Mouse (Mus musculus): ENCODE data around the gene Hist1h1d. TPM values are rescaled to one million over a fixed set of nuclear protein-coding genes. Genes with fewer than 3 reads are reported as not detected.
"Not testable (repeated sequence)": the region's sequence is repeated elsewhere in the genome, so short reads cannot be mapped to it uniquely, and the experiment has no call there.

Gene Hist1h1d
- total RNA-seq, 2 experiments from 2014 or later = 3.5 TPM

- TF ChIP-seq CTCF (IDR thresholded peaks at IDR 0.05) = no peak
- peak; percentile 70 to 71 for DNase-seq (ENCODE audit: extremely low spot score in 1 of 2, low spot score in 2 of 2)
- peak within 1 kb of the TSS; percentile 94 for H3K27ac ChIP-seq
- peak within 1 kb of the TSS; percentile 55 for H3K4me3 ChIP-seq
- intact Hi-C loops (cut with DNase I) = loop anchor here (5.0 kb wide), 1 partner anchor 39 kb away; the partner anchor contains the start of genes Hist1h2af and Hist1h4h
Measured at GRCm38 (mm10) chr13:23571022-23571503, 18.0 kb downstream of the Hist1h1d start, which contains the start of the genes Hist1h2ae and Hist1h2bg. TSS of gene Hist1h2ae (minus strand) at chr13:23571220. TSS of gene Hist1h2bg (plus strand) at chr13:23571396.

- DNase-seq (ENCODE audit: extremely low spot score in 1 of 2, low spot score in 2 of 2) = not testable (repeated sequence)
- intact Hi-C loops (cut with DNase I) = loop anchor here (5.0 kb wide), 1 partner anchor 39 kb away; the partner anchor contains the start of genes Hist1h2af and Hist1h4h
- Histone ChIP-seq H3K4me3 (peak overlapping the region; percentile 55), H3K27ac (peak overlapping the region; percentile 94)
Measured at GRCm38 (mm10) chr13:23571504-23572217, 18.6 kb downstream of the Hist1h1d start.

GRCm38 (mm10) chr13:23572218-23573033 lies 19.4 kb downstream of the Hist1h1d start:
- H3K4me3 ChIP-seq = peak overlapping the region; percentile 55
- intact Hi-C loops (cut with DNase I) = loop anchor here (5.0 kb wide), 1 partner anchor 40 kb away; the partner anchor contains the start of genes Hist1h2af and Hist1h4h
- peak overlapping the region; percentile 86; the same call in 1 of the 2 replicates for H3K27ac ChIP-seq
- no peak for TF ChIP-seq CTCF (IDR thresholded peaks at IDR 0.05)
- no peak for DNase-seq (ENCODE audit: extremely low spot score in 1 of 2, low spot score in 2 of 2)

- DNase-seq (ENCODE audit: extremely low spot score in 1 of 2, low spot score in 2 of 2) = not testable (repeated sequence)
- H3K27ac ChIP-seq = peak overlapping the region; percentile 86; the same call in 1 of the 2 replicates
- peak overlapping the region; percentile 55 for H3K4me3 ChIP-seq
- intact Hi-C loops (cut with DNase I) = loop anchor here (5.0 kb wide), 1 partner anchor 41 kb away; the partner anchor contains the start of genes Hist1h2af and Hist1h4h
Measured at GRCm38 (mm10) chr13:23573034-23573897, 20.2 kb downstream of the Hist1h1d start.

GRCm38 (mm10) chr13:23573898-23574524 lies 20.9 kb downstream of the Hist1h1d start, which contains the start of the genes Hist1h2bf and Hist1h2ad:
TSS of gene Hist1h2bf (minus strand) at chr13:23574196.
TSS of gene Hist1h2ad (plus strand) at chr13:23574381.
- Histone ChIP-seq H3K27ac (peak within 1 kb of the TSS; percentile 65), H3K4me3 (peak within 1 kb of the TSS; percentile 42)
- peak; percentile 84 to 88 for DNase-seq (ENCODE audit: extremely low spot score in 1 of 2, low spot score in 2 of 2)
- intact Hi-C loops (cut with DNase I) = loop anchor here (5.0 kb wide), 1 partner anchor 42 kb away; the partner anchor contains the start of genes Hist1h2af and Hist1h4h

- not testable (repeated sequence) for DNase-seq (ENCODE audit: extremely low spot score in 1 of 2, low spot score in 2 of 2)
- Histone ChIP-seq H3K4me3 (peak overlapping the region; percentile 42), H3K27ac (peak overlapping the region; percentile 65)
- intact Hi-C loops (cut with DNase I) = loop anchor here (5.0 kb wide), 1 partner anchor 42 kb away; the partner anchor contains the start of genes Hist1h2af and Hist1h4h
Measured at GRCm38 (mm10) chr13:23574546-23575170, 21.6 kb downstream of the Hist1h1d start.

- intact Hi-C loops (cut with DNase I) = no loop called here
- peak; percentile 45 to 54 for DNase-seq (ENCODE audit: extremely low spot score in 1 of 2, low spot score in 2 of 2)
- Histone ChIP-seq H3K27ac (peak within 1 kb of the TSS; percentile 80), H3K4me3 (peak within 1 kb of the TSS; percentile 42)
- TF ChIP-seq CTCF (IDR thresholded peaks at IDR 0.05) = no peak
Measured at GRCm38 (mm10) chr13:23575271-23575851, 22.3 kb downstream of the Hist1h1d start, which contains the start of gene Hist1h3d. TSS of gene Hist1h3d (plus strand) at chr13:23575763.

GRCm38 (mm10) chr13:23575864-23576313 lies 22.8 kb downstream of the Hist1h1d start:
- H3K4me3 ChIP-seq = peak overlapping the region; percentile 42
- H3K27ac ChIP-seq = peak overlapping the region; percentile 80
- peak in 1 of 2 experiments; percentile 26 for DNase-seq (ENCODE audit: extremely low spot score in 1 of 2, low spot score in 2 of 2)
- intact Hi-C loops (cut with DNase I) = not testable (repeated sequence)

- peak overlapping the region; percentile 80 for H3K27ac ChIP-seq
Measured at GRCm38 (mm10) chr13:23576351-23576881, 23.4 kb downstream of the Hist1h1d start.

More at GRCm38 (mm10) chr13:23576351-23576881, 23.4 kb downstream of the Hist1h1d start:
- no peak for TF ChIP-seq CTCF (IDR thresholded peaks at IDR 0.05)
- intact Hi-C loops (cut with DNase I) = no loop called here
- no peak for DNase-seq (ENCODE audit: extremely low spot score in 1 of 2, low spot score in 2 of 2)
- peak overlapping the region; percentile 42 for H3K4me3 ChIP-seq

Measured in left cerebral cortex, adult 2 months (tissue).